In genomic region chr3:55096655-55097005, GRCm38 (mm10) we compare ENCODE assay signal across 12 mouse cellular contexts. TPM values are rescaled to one million over a fixed set of nuclear protein-coding genes. Genes with fewer than 3 reads are reported as not detected.
DNase-seq lines count a peak whose midpoint lies in the region; ATAC-seq and TF ChIP-seq lines count a peak whose summit lies in the region.
"Had no signal": no experiment of that assay in that cellular context is flagged by ENCODE, and none has a peak within 500 bp of the region (broad histone marks: within the 10 kb centered on the region; RNA-seq: fewer than 3 reads in every experiment).

No protein-coding gene starts in this region.

- ATAC-seq in heart, embryonic 16.5 days (replicated peaks; ENCODE audit: extremely low read depth, insufficient read depth, low FRiP score): no peak
- ATAC-seq in hindbrain, embryonic 11.5 days (ENCODE audit: low FRiP score): peak; percentile 23; the same call in 1 of the 2 replicates
- ATAC-seq in midbrain, embryonic 14.5 days (ENCODE audit: low FRiP score, low TSS enrichment): no peak
- ATAC-seq in liver, embryonic 12.5 days: no peak
- ATAC-seq: lung, postnatal 0 days had no signal

- TF ChIP-seq POLR2A in cortical plate, adult 2 months (IDR thresholded peaks at IDR 0.05; ENCODE audit: extremely low read depth, insufficient read depth, low read length): no peak

- H3K4me2 ChIP-seq in heart, embryonic 16.5 days (ENCODE audit: low read depth, low read length): peak overlapping the region; percentile 18
- H3K4me2 ChIP-seq in hindbrain, embryonic 11.5 days (replicated peaks; ENCODE audit: low read depth, low read length): no peak overlapping the region
- no peak overlapping the region for H3K4me2 ChIP-seq in midbrain, embryonic 14.5 days (ENCODE audit: low read length)
- H3K4me2 ChIP-seq in liver, embryonic 12.5 days: no peak overlapping the region

- H3K27me3 ChIP-seq in heart, embryonic 16.5 days (ENCODE audit: control insufficient read depth, insufficient read depth, low read length): no peaks in the 10 kb centered on the region
- H3K27me3 ChIP-seq in hindbrain, embryonic 11.5 days (ENCODE audit: control insufficient read depth, insufficient read depth, low read length): no peaks in the 10 kb centered on the region
- H3K27me3 ChIP-seq in midbrain, embryonic 14.5 days (ENCODE audit: control insufficient read depth, insufficient read depth, low read length): no peaks in the 10 kb centered on the region
- H3K27me3 ChIP-seq in liver, embryonic 12.5 days (replicated peaks): no peaks in the 10 kb centered on the region

- no peaks in the 10 kb centered on the region; the same call in 1 of the 2 replicates for H3K9me3 ChIP-seq in heart, embryonic 16.5 days (replicated peaks; ENCODE audit: control insufficient read depth, low read length)
- no peaks in the 10 kb centered on the region for H3K9me3 ChIP-seq in hindbrain, embryonic 11.5 days (ENCODE audit: control insufficient read depth, low read length)
- H3K9me3 ChIP-seq in midbrain, embryonic 14.5 days (ENCODE audit: control insufficient read depth, low read length): no peaks in the 10 kb centered on the region
- no peaks in the 10 kb centered on the region for H3K9me3 ChIP-seq in liver, embryonic 12.5 days (replicated peaks)

- H3K4me3 ChIP-seq in heart, embryonic 16.5 days (ENCODE audit: low read length): no peak overlapping the region
- H3K4me3 ChIP-seq in cortical plate, adult 2 months (ENCODE audit: insufficient read depth, low read length): no peak overlapping the region
- no peak overlapping the region for H3K4me3 ChIP-seq in hindbrain, embryonic 11.5 days (ENCODE audit: low read depth, low read length)
- no peak overlapping the region for H3K4me3 ChIP-seq in midbrain, embryonic 14.5 days (replicated peaks; ENCODE audit: low read depth, low read length)
- no peak overlapping the region for H3K4me3 ChIP-seq in liver, embryonic 12.5 days

- H3K4me1 ChIP-seq in heart, embryonic 16.5 days (ENCODE audit: control insufficient read depth, insufficient read depth, low read length): peaks cover 13% of the 10 kb centered on the region; the same call in 1 of the 2 replicates
- H3K4me1 ChIP-seq in cortical plate, adult 2 months (ENCODE audit: control insufficient read depth, insufficient read depth, low read length): peaks cover 4% of the 10 kb centered on the region; the same call in 1 of the 2 replicates
- H3K4me1 ChIP-seq in hindbrain, embryonic 11.5 days (replicated peaks; ENCODE audit: control insufficient read depth, insufficient read depth, low read length): no peaks in the 10 kb centered on the region
- H3K4me1 ChIP-seq in midbrain, embryonic 14.5 days (ENCODE audit: control insufficient read depth, insufficient read depth, low read length): 0 out of 2 replicates have a peak, but pooled peaks cover 6% of the 10 kb centered on the region
- H3K4me1 ChIP-seq in liver, embryonic 12.5 days: no peaks in the 10 kb centered on the region

- TF ChIP-seq CTCF in cortical plate, adult 2 months (IDR thresholded peaks at IDR 0.05; ENCODE audit: extremely low read depth, insufficient read depth, low read length): no peak

- no peaks in the 10 kb centered on the region for H3K36me3 ChIP-seq in heart, embryonic 16.5 days (ENCODE audit: control insufficient read depth, insufficient read depth)
- H3K36me3 ChIP-seq in hindbrain, embryonic 11.5 days (ENCODE audit: control insufficient read depth, insufficient read depth, low read length): no peaks in the 10 kb centered on the region
- no peaks in the 10 kb centered on the region for H3K36me3 ChIP-seq in midbrain, embryonic 14.5 days (ENCODE audit: control insufficient read depth, insufficient read depth, low read length)
- no peaks in the 10 kb centered on the region for H3K36me3 ChIP-seq in liver, embryonic 12.5 days

- DNase-seq in heart, postnatal 4 days: no peak
- no peak for DNase-seq in hindbrain, embryonic 11.5 days (ENCODE audit: low spot score)
- no peak for DNase-seq in midbrain, embryonic 14.5 days
- DNase-seq in MN1 (ENCODE audit: low spot score): no peak
- no peak for DNase-seq in spleen, postnatal 10 days (ENCODE audit: low spot score in 2 of 2)
- DNase-seq: cerebellum, postnatal 14 days; thymus, adult 18-20 months had no signal

- 50% methylated on average over 2 of the region's 2 CpGs for WGBS in heart, embryonic 16.5 days
- 64% methylated on average over 2 of the region's 2 CpGs for WGBS in hindbrain, embryonic 11.5 days
- WGBS in midbrain, embryonic 14.5 days: 66% methylated on average over 2 of the region's 2 CpGs
- WGBS in liver, embryonic 12.5 days (ENCODE audit: insufficient replicate concordance): 49% methylated on average over 2 of the region's 2 CpGs

- H3K27ac ChIP-seq in heart, embryonic 16.5 days (ENCODE audit: low read length): peak overlapping the region; percentile 48
- H3K27ac ChIP-seq in cortical plate, adult 2 months (ENCODE audit: insufficient read depth, low read length): peak overlapping the region; percentile 95
- H3K27ac ChIP-seq in hindbrain, embryonic 11.5 days (ENCODE audit: low read depth, low read length): peak overlapping the region; percentile 62
- H3K27ac ChIP-seq in midbrain, embryonic 14.5 days (replicated peaks; ENCODE audit: low read depth, low read length): 0 out of 2 replicates have a peak overlapping the region, but pooled peaks have one; percentile 32
- no peak overlapping the region for H3K27ac ChIP-seq in liver, embryonic 12.5 days

- H3K9ac ChIP-seq in heart, embryonic 16.5 days (ENCODE audit: low read length): no peak overlapping the region
- no peak overlapping the region for H3K9ac ChIP-seq in hindbrain, embryonic 11.5 days (ENCODE audit: low read depth, low read length)
- no peak overlapping the region for H3K9ac ChIP-seq in midbrain, embryonic 14.5 days (replicated peaks; ENCODE audit: low read length)
- H3K9ac ChIP-seq in liver, embryonic 12.5 days: no peak overlapping the region

RNA-seq across cellular contexts. Expression of gene Spg20, which starts 15.3 kb away (rescaled TPM):
- 29.0 and 29.7 TPM in 2 replicates for polyA plus RNA-seq in heart, embryonic 16.5 days (2015; fragmentation: Nextera tagmentation; extraction: Ambion mirVana)
- 10 to 100 TPM; 43.4 to 48.1 TPM for total RNA-seq in heart, postnatal 4 days (2021)
- polyA plus RNA-seq in cortical plate, adult 2 months (2012; rRNA removed): 19.5 and 20.2 TPM in 2 replicates
- 49.6 and 49.7 TPM in 2 replicates for polyA plus RNA-seq in hindbrain, embryonic 11.5 days (2014; fragmentation: Nextera tagmentation; extraction: Ambion mirVana)
- 11.8 and 16.4 TPM in 2 replicates for polyA plus RNA-seq in midbrain, embryonic 14.5 days (2014; fragmentation: Nextera tagmentation; extraction: Ambion mirVana)
- polyA plus RNA-seq in liver, embryonic 12.5 days (2016; fragmentation: Nextera tagmentation; extraction: Ambion mirVana): 15.8 and 16.2 TPM in 2 replicates

RNA-seq across cellular contexts. Expression of gene Ccdc169, which starts 40.5 kb away (rescaled TPM):
- polyA plus RNA-seq in heart, embryonic 16.5 days (2015; fragmentation: Nextera tagmentation; extraction: Ambion mirVana): not detected in 2 replicates
- total RNA-seq in heart, postnatal 4 days (2021): under 1 TPM in 1 of 2 experiments, not detected in 1; 0.18 TPM
- 0.19 and 0.21 TPM in 2 replicates for polyA plus RNA-seq in cortical plate, adult 2 months (2012; rRNA removed)
- 0.20 TPM in 1 of 2 replicates, not detected in the other for polyA plus RNA-seq in hindbrain, embryonic 11.5 days (2014; fragmentation: Nextera tagmentation; extraction: Ambion mirVana)
- polyA plus RNA-seq in midbrain, embryonic 14.5 days (2014; fragmentation: Nextera tagmentation; extraction: Ambion mirVana): 0.12 TPM in 1 of 2 replicates, not detected in the other
- polyA plus RNA-seq in liver, embryonic 12.5 days (2016; fragmentation: Nextera tagmentation; extraction: Ambion mirVana): not detected in 2 replicates
- polyA plus RNA-seq: lung, postnatal 0 days had no signal

RNA-seq across cellular contexts. Expression of gene Ccna1, which starts 41.3 kb away (rescaled TPM):
- 1.7 and 2.9 TPM in 2 replicates for polyA plus RNA-seq in heart, embryonic 16.5 days (2015; fragmentation: Nextera tagmentation; extraction: Ambion mirVana)
- under 1 TPM; 0.88 to 0.91 TPM for total RNA-seq in heart, postnatal 4 days (2021)
- polyA plus RNA-seq in cortical plate, adult 2 months (2012; rRNA removed): 1.8 and 2.8 TPM in 2 replicates
- polyA plus RNA-seq in hindbrain, embryonic 11.5 days (2014; fragmentation: Nextera tagmentation; extraction: Ambion mirVana): 1.6 and 3.7 TPM in 2 replicates
- 1.1 and 2.2 TPM in 2 replicates for polyA plus RNA-seq in midbrain, embryonic 14.5 days (2014; fragmentation: Nextera tagmentation; extraction: Ambion mirVana)
- polyA plus RNA-seq in liver, embryonic 12.5 days (2016; fragmentation: Nextera tagmentation; extraction: Ambion mirVana): 0.43 and 0.98 TPM in 2 replicates
- total RNA-seq: adrenal gland, postnatal 36 days had no signal
